Mouse (Mus musculus): ENCODE measurements around the gene Spint5.
A peak's percentile ranks its signal among the peaks of the same experiment; 100 is the strongest.

The Spint5 gene

DNA sequence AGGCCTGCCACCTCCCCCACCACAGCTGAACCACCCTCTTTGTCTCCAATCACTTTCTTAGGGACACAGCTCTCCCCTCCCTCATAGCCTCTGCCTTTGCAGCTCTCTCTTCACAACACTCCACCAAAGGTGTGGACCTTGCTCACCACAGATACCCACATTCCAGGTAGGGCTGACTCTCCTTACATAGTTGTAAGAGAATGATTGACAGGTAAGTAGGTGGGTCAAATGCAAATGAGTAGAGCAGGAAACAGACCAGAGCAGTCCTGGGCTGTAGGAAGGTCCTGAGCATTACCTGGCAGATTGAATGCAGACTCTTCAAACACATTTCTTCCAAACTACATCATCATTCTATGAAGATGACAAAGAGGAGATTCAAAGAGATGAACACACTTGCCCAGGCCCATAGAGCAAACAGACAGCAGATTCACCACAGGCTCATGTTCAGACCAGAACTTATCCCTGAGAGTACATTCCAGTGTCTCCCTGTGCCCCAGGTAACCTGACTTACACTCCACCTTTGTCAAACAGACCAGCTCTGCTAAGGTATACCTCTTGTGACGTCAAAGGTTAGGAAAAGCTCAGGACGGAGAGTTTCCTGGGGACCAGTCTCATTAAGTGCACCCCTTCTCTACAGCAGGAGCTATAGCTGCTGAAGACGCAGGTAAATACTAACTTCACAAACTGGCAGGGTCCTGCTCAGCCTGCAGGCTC, 22.4 kb downstream of the Spint5 start:
- DNase-seq (ENCODE audit: low spot score in 2 of 2): no peak

DNA sequence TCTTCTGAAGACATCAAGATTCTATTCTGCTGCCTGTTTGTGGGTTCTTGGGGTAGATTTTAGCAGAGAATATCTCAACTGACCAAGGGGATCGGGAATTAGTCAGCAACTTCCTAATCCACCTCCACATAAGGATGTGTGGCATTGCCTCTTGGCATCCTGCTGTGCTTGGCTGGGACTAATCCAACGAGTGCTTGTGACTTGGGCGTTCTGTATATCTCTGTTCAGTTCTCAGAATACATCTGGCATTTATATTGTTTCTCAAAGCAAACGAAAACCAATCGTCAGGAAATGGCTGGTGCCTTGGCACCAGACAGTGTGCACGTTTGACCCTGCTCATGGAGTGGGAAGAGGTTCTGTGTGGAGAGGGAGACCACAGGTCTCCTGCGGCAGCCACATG, 24.8 kb downstream of the Spint5 start:
- DNase-seq (ENCODE audit: low spot score in 2 of 2): no peak

DNA sequence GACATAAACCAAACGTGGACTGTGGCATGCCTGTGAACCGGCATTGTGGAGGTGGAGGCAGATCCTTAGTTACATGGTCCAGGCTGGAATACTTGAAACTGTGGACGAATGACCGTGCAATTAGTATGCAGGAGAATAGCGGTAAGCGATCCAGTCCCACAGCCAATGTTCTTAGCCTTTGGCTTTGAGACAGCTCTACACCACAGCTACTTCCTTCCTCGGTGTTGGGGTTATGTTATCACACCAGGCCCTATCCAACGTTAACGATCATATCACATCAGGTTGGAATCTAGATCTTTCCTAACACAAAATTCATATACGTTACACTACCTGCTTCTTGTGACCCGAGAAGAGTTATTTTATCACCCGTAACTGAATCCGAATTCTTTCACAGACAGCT, 29.9 kb downstream of the Spint5 start:
- DNase-seq (ENCODE audit: low spot score in 2 of 2): no peak

DNA sequence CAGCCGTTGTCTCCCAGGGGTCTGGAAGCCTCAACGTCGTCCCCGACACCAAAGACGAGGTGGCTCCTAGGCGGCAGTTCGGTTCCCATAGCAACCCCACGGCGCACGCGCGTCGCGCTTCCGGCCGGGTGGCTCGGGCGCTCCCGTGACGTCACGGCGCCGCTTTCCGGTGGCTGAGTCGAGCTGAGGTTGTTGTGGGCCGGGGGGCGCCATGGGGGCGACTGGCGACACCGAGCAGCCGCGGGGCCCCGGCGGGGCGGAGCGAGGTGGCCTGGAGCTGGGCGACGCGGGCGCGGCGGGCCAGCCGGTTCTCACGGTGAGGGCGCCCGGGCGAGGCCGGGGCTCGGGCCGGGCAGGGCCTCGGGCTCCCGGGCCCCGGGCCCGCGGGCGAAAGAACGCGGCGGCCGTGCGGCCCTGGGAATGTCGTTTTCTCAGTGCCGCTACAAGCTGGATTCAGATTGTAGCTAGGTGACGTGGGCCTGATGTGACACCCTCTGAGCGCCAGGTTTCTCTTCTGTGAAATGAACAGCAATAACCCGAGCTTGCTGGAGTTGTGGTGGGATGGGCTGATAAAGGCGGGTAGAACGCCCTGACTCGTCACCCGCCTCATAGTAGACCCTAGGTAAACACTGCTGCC, 30.9 kb downstream of the Spint5 start, which contains the start of the genes Wfdc3 and Dnttip1:
Wfdc3 (minus strand) TSS at position 89 of the 637 bp plus-strand sequence.
Dnttip1 (plus strand) TSS at position 141 of the 637 bp plus-strand sequence.
- peak; percentile 91 to 94 for DNase-seq (ENCODE audit: low spot score in 2 of 2)

DNA sequence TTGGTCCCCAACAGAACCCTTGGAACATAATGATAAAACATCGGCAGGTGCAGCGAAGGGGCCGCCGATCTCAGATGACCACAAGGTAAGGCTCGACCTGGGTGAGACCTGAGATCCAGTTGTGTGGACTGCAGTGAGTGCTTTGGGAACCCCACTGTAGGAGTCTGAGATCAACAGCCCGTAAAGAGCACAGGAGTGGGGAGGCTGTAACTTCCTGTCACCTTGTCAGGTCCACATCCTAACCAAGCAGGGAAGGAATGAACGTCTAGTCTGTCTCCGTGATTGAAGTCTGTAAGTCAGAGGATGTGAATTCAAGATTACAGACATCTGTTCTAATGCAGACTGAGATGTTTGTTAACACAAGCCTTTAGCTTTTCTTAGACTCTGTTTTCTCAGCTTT, 31.6 kb downstream of the Spint5 start:
- DNase-seq (ENCODE audit: low spot score in 2 of 2): no peak

DNA sequence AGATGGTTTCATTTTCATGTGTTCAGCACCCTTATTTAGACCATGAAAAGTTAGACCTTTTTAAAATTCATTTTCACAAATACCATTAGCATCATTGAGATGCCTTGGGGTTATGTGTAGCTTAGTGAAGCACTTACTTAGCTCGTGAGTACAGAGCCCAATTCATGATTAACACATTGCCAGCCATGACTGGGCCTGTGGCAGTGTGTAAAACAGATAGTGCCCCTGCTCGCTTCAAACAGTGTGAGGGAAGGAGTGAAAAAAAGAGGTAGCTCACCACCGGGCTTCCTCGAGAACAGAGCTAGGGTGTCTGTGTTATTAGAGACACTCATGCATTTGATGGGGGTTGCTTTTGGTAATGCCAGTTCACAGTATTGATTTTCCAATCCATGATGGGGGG, 33.1 kb downstream of the Spint5 start:
- no peak for DNase-seq (ENCODE audit: low spot score in 2 of 2)

DNA sequence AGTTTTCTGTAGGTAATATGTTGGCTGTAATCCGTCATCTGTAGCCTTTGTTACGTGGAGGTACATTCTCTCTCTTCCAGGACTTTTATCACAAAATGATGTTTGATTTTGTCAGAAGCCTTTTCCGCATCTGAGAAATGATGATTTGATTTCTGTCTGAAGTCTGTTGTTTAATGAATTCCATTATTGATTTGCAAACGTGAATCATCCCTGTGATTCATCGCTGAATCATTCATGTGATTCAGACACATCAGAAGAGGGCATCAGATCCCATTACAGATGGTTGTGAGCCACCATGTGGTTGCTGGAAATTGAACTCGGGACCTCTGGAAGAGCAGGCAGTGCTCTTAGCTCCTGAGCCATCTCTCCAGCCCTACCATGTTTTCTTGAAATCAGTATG, 33.9 kb downstream of the Spint5 start:
- DNase-seq (ENCODE audit: low spot score in 2 of 2): no peak

DNA sequence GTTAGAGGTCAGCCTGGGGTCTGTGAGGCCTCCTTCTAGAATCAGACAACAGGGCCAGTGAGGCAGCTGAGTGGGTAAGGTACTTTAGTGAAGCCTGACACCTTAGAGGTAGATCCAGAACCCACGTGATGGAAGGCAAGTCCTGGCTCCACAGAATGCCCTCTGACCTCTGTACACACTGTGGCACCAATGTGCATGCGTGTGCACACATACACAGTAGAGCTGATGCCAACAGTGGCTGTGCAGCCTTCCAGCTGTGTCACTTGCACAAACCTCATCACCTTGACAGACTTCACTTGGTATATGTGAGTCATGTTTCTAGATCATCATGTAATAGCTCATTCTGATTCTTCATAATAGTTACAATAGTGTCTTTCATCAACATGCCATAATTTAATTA, 37.3 kb downstream of the Spint5 start:
- DNase-seq (ENCODE audit: low spot score in 2 of 2): no peak

DNA sequence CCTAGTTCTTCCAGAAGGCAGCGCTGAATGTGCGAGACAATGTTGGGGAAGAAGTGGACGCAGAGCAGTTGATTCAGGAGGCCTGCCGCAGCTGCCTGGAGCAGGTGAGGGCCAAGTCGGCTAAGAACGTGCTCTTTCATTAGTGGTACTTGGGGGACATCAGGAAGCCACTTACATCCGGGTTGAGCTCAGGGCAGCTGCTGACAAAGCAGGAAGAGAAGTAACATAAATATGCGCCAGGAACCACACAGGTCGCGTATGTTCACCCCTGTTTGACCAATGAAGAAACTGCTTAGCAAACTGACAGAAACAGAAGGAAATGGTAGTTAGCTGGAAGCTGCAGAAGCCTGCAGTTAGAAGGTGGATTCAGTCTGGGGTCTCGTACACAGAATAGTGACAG, 39.0 kb downstream of the Spint5 start:
- peak in 1 of 2 experiments; percentile 27 for DNase-seq (ENCODE audit: low spot score in 2 of 2)

DNA sequence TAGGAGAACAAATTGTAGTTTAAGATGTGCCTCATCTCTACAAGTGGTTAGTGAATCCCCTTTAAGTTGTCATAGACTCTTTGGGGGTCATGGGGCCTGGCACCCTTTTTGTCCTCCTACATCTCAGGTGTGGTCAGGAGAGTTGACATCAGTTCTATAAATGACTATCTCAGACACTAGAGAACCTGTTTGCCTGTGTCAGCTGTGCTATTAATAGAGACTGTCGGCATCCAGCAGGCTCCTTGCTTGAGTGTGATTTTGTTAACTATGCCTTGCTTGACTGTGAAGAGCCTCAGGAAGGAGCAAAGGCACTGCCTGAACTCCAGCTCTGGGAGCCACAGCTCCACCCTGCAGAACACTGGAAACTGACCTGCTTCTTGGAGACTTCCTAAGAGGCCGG, 39.7 kb downstream of the Spint5 start:
- no peak for DNase-seq (ENCODE audit: low spot score in 2 of 2)

DNA sequence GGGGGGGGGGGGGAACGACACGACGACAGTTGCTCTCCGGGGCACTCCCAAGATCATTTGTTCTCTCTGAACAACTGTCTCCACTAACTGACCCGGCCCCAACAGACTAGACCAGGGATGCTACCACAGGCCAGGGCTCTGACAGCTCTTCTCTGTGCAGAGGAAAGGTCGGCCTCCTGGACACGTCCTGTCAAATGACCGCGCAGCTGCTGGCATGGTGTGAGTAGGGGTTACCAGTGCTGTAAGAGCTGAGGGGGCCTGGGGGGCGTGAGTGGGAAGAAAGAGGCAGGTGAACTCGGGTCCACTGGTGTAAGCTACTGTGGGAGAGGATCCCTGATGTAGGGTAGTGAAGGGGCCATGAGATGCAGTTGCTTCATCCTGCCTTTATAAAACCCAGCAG, 42.7 kb downstream of the Spint5 start:
- no peak for DNase-seq (ENCODE audit: low spot score in 2 of 2)

DNA sequence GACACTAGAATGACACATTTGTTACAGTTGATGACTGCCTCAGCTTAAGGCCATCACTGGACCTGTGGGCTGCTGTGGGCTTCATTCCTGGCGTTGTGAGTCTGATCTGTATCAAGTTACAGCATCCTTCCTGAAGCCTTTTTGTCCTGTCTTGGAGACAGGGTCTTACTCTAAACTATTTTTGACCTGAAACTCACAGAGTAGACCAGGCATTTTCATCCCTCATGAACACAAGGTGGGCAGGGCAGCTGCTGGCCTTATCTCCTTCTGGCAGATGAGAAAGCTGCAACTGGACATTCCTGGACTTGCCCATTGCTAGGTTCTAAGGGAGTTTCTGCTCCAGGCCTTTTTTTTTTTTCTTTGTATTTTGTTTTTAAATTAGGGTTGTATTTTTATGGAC, 43.6 kb downstream of the Spint5 start:
- DNase-seq (ENCODE audit: low spot score in 2 of 2): no peak

DNA sequence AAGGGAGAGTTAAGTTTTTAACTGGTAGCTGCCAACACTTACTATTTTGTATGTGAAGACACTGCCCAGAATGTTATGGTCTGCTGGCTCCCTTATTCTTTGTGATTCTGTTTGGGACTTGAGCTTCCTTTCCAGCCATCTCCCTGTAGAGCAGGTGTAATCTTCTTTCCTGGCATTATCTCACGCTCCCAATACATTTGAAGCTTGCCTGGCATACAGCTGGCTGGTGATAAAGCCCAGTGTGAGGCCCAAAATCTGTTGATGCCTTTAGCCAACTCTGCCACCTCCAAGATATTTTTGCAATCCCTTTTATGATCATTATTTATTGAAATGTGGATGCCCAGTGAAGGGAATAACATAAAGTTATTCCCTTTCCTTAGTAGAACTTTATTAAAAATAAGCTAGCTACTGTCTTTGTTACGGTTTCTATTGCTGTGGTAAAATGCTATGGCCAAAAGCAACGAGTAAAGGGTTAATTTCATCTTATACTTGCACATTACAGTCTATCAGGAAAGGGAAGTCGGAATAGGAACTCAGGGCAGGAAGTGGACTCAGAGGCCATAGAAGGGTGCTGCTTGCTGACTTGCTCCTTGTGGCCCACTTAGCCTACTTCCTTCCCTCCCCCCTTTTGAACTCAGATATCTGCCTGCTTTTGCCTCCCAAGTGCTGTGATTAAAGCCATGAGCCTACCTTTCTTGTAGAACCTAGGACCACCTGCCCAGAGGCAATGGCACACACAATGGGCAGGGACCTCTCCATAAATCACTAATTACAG, 45.1 kb downstream of the Spint5 start:
- DNase-seq (ENCODE audit: low spot score in 2 of 2): no peak

DNA sequence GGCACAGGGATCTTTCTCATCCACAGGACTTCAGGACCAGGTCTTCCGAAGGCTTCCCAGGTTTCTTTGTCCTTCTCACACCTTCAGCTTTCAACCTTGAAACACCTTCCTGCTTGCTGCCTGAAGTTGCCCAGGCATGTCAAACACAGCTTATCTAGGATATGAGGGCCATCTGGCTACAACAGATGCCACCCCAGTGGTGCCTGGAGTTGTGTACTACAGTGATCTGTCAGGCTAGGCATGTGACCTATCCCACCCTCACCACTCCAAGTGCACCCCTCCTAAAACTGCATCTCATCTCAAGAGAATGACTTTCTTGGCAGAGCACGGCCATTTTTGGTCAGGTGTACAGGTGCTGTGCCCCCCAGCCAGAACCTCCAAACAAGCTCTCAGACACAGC, 46.4 kb downstream of the Spint5 start:
- no peak for DNase-seq (ENCODE audit: low spot score in 2 of 2)

DNA sequence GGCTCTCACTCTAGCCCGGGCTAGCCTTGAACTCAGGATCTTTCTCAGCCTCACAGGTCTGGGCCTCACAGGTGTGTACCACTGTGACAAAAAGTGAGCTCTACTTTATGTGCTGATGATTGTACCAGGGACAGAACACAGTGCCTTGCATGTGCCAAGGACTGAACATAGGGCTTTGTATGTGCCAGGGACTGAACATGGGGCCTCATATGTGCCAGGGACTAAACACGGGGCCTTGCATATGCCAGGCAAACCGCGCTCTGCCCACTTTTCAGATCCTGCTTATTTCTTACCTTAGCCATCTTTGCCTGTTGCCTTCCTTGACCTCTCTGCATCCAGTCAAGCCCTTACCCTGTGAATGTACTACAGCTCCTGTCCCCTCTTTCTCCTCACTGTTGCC, 46.9 kb downstream of the Spint5 start:
- no peak for DNase-seq (ENCODE audit: low spot score in 2 of 2)

DNA sequence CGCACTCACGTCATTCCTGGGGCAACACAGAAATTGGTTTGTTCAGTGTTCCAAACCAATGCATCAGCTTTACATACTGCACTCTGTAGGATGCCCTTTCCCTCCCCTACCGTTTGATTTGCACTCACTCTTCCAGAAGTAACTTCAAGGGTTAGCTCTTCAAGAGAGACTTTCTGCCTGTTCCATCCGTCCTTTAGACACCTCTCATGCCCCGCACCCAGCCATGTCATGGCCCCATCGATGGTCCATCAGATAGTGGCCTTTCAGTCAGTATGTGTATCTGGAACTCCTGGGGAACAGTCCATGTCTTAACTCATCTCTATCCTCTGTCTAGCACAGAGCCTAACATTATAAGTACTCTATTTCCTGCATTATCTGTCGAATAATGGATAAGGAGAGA, 47.5 kb downstream of the Spint5 start:
- no peak for DNase-seq (ENCODE audit: low spot score in 2 of 2)

DNA sequence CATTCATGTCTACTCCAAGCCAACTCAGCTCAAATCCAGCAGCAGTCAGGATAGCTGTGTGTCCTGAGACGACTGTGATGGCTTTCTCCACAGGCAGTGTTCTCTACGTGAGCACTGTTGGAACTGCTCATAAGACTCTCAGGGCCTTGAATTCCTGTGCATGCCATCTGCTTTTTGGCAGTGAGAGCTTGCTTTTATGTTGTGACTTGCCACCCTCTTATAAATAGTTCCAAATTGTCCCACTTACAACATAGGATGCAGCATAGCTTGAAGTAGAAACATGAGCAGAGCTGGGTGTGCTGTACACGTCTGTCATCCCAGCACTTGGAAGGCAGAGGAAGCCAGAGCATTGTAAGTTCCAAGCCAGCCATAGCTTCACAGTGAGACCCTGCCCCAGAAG, 50.7 kb downstream of the Spint5 start:
- no peak for DNase-seq (ENCODE audit: low spot score in 2 of 2)
